Mouse (Mus musculus): ENCODE data around the gene Fggy.

- TF ChIP-seq MAX (IDR thresholded peaks at IDR 0.05; ENCODE audit: low read length) (no peak), GABPA (IDR thresholded peaks at IDR 0.05; ENCODE audit: low read depth, low read length) (no peak), CTCF (IDR thresholded peaks at IDR 0.05 in 2 of 3, conservative IDR thresholded peaks at IDR 0.05 in 1 of 3; ENCODE audit: control insufficient read depth in 1 of 3, insufficient read depth in 1 of 3, low read depth in 2 of 3, low read length in 3 of 3, poor library complexity in 1 of 3, severe bottlenecking in 1 of 3) (no peak), TCF12 (IDR thresholded peaks at IDR 0.05; ENCODE audit: low read depth, low read length) (no peak), MYB (IDR thresholded peaks at IDR 0.05; ENCODE audit: low read depth, low read length) (no peak), RAD21 (IDR thresholded peaks at IDR 0.05; ENCODE audit: low read depth, low read length) (no peak), POLR2AphosphoS2 (IDR thresholded peaks at IDR 0.05; ENCODE audit: low read length) (no peak), ZC3H11A (IDR thresholded peaks at IDR 0.05; ENCODE audit: low read depth, low read length) (no peak), JUND (IDR thresholded peaks at IDR 0.05; ENCODE audit: low read depth, low read length) (no peak), POLR2A (IDR thresholded peaks at IDR 0.05; ENCODE audit: control insufficient read depth in 1 of 2, insufficient read depth in 1 of 2, low read depth in 1 of 2, low read length in 2 of 2, poor library complexity in 1 of 2) (no peak), ZKSCAN1 (IDR thresholded peaks at IDR 0.05; ENCODE audit: low read depth, low read length) (no peak)
Observed at GRCm38 (mm10) chr4:95847219-95847618, 289.9 kb downstream of the Fggy start.
